Mouse (Mus musculus) right cerebral cortex, adult 18-20 months (tissue): ENCODE measurements around the gene Defa20.
"Not testable (repeated sequence)": the region's sequence is repeated elsewhere in the genome, so short reads cannot be mapped to it uniquely, and the experiment has no call there.

Source experiments
- DNase-seq: peaks from one replicate; pipeline ENCODE4 v3.0.0; 2022; ENCODE audit warnings: mixed read lengths

Defa20 gene

GRCm38 (mm10) chr8:21508958-21509357, at the start of gene Defa20:
Gene Defa20 (plus strand): TSS chr8:21509258.
- not testable (repeated sequence) for DNase-seq

- not testable (repeated sequence) for DNase-seq
Observed at GRCm38 (mm10) chr8:21528732-21529131, 19.7 kb downstream of the Defa20 start, which contains the start of gene Defa32. Gene Defa32 (plus strand): TSS chr8:21529032.
